Mouse (Mus musculus) limb, embryonic 14.5 days (tissue): ENCODE data around the gene Gdf5. TPM values are rescaled to one million over a fixed set of nuclear protein-coding genes. Genes with fewer than 3 reads are reported as not detected.

Source experiments
- ATAC-seq: fragments of 200-750 bp; cut with Nextera tagmentation; 2 replicates; pipeline ENCODE4 v1.8.0; 2017; ENCODE audit warnings: low read depth, moderate number of reproducible peaks, moderate TSS enrichment; ENCODE audit not compliant: low FRiP score
- DNase-seq: peaks from one replicate; pipeline ENCODE4 v3.0.0-alpha.2; 2015; ENCODE audit warnings: low spot score
- H3K27ac ChIP-seq: fragments of 300-500 bp; sonication (generic); replicated peaks from 2 replicates; pipeline ENCODE4 v1.5.1; 2014; ENCODE audit warnings: low read depth, mild to moderate bottlenecking, low read length, moderate library complexity, mixed read lengths
- H3K27me3 ChIP-seq: fragments of 300-500 bp; sonication (generic); 2 replicates; pipeline ENCODE4 v1.6.1; 2014; ENCODE audit warnings: low read length, mixed read lengths; ENCODE audit not compliant: control insufficient read depth, insufficient read depth
- H3K36me3 ChIP-seq: fragments of 300-500 bp; sonication (generic); 2 replicates; pipeline ENCODE4 v1.6.1; 2014; ENCODE audit warnings: mild to moderate bottlenecking, low read length, moderate library complexity, mixed read lengths; ENCODE audit not compliant: control insufficient read depth, insufficient read depth
- H3K4me1 ChIP-seq: fragments of 300-500 bp; sonication (generic); 2 replicates; pipeline ENCODE4 v1.6.1; 2014; ENCODE audit warnings: antibody characterized with exemption, low read length, mixed read lengths; ENCODE audit not compliant: control insufficient read depth, insufficient read depth
- H3K4me2 ChIP-seq: fragments of 300-500 bp; sonication (generic); replicated peaks from 2 replicates; pipeline ENCODE4 v1.6.1; 2014; ENCODE audit warnings: low read depth, mild to moderate bottlenecking, low read length, moderate library complexity; ENCODE audit not compliant: severe bottlenecking
- H3K4me3 ChIP-seq: fragments of 300-500 bp; sonication (generic); replicated peaks from 2 replicates; pipeline ENCODE4 v1.5.1; 2014; ENCODE audit warnings: low read length
- H3K9ac ChIP-seq: fragments of 300-500 bp; sonication (generic); 2 replicates; pipeline ENCODE4 v1.6.1; 2014; ENCODE audit warnings: mild to moderate bottlenecking, low read depth, low read length, moderate library complexity; ENCODE audit not compliant: severe bottlenecking
- H3K9me3 ChIP-seq: fragments of 300-500 bp; sonication (generic); 2 replicates; pipeline ENCODE4 v1.6.1; 2016; ENCODE audit warnings: low read length; ENCODE audit not compliant: control insufficient read depth
- POLR2A ChIP-seq: fragments of 200-500 bp; IDR thresholded peaks from 2 replicates; pipeline ENCODE4 v1.8.0; 2012; ENCODE audit warnings: inconsistent platforms, mild to moderate bottlenecking, moderate library complexity, borderline replicate concordance; ENCODE audit not compliant: insufficient read depth, insufficient read length; ENCODE audit errors: extremely low read depth
- whole genome bisulfite sequencing: fragments of 180-500 bp; shearing (Covaris S2); extraction: QIAGEN DNeasy Blood & Tissue Kit; methylation state at CpG from one replicate; pipeline ENCODE4 v1.1.7; 2014; 5-methylcytosine and 5-hydroxymethylcytosine counted together
- polyA plus RNA-seq, 2 experiments: library from polyadenylated mRNA; depleted of rRNA in 1 of 2; stranded (reverse) in 1 of 2; unstranded in 1 of 2; fragments of >200 nt; fragmentation: Nextera tagmentation in 1 of 2; extraction: Ambion mirVana in 1 of 2; gene quantifications; 2 replicates each; pipeline versions ENCODE4 v1.2.1 to v1.2.3; 2012 to 2014

The Gdf5 gene
- polyA plus RNA-seq, 2 experiments = 40.9 to 64.8 TPM

GRCm38 (mm10) chr2:155903632-155904008 is 41.5 kb downstream of the Gdf5 start:
- no peak overlapping the region for H3K27ac ChIP-seq
- no peak overlapping the region for H3K9ac ChIP-seq
- TF ChIP-seq POLR2A = no peak
- ATAC-seq (no peak), DNase-seq (no peak)
- no peak overlapping the region for H3K4me3 ChIP-seq
- H3K27me3 ChIP-seq = no peaks in the 10 kb centered on the region
- no peak overlapping the region for H3K4me2 ChIP-seq
- 92% methylated on average over 6 of the region's 6 CpGs for WGBS
- no peaks in the 10 kb centered on the region for H3K4me1 ChIP-seq
- no peaks in the 10 kb centered on the region for H3K9me3 ChIP-seq
- H3K36me3 ChIP-seq = peaks cover 54% of the 10 kb centered on the region

GRCm38 (mm10) chr2:155902989-155903631 is 42.1 kb downstream of the Gdf5 start:
- Histone ChIP-seq H3K4me3 (no peak overlapping the region), H3K9ac (no peak overlapping the region; the same call in 1 of the 2 replicates), H3K9me3 (no peaks in the 10 kb centered on the region), H3K27ac (no peak overlapping the region), H3K4me1 (no peaks in the 10 kb centered on the region), H3K4me2 (no peak overlapping the region), H3K27me3 (no peaks in the 10 kb centered on the region), H3K36me3 (peaks cover 53% of the 10 kb centered on the region)
- no peak for DNase-seq
- no peak for TF ChIP-seq POLR2A
- 69% methylated on average over 16 of the region's 16 CpGs for WGBS
- no peak for ATAC-seq

GRCm38 (mm10) chr2:155895046-155895735 is 50.0 kb downstream of the Gdf5 start:
- Histone ChIP-seq H3K27me3 (no peaks in the 10 kb centered on the region), H3K4me1 (no peaks in the 10 kb centered on the region), H3K9me3 (no peaks in the 10 kb centered on the region), H3K4me3 (no peak overlapping the region), H3K27ac (no peak overlapping the region), H3K4me2 (no peak overlapping the region), H3K9ac (no peak overlapping the region), H3K36me3 (peaks cover 45% of the 10 kb centered on the region)
- WGBS = 90% methylated on average over 16 of the region's 16 CpGs
- ATAC-seq (no peak), DNase-seq (no peak)
- TF ChIP-seq POLR2A = no peak

DNA sequence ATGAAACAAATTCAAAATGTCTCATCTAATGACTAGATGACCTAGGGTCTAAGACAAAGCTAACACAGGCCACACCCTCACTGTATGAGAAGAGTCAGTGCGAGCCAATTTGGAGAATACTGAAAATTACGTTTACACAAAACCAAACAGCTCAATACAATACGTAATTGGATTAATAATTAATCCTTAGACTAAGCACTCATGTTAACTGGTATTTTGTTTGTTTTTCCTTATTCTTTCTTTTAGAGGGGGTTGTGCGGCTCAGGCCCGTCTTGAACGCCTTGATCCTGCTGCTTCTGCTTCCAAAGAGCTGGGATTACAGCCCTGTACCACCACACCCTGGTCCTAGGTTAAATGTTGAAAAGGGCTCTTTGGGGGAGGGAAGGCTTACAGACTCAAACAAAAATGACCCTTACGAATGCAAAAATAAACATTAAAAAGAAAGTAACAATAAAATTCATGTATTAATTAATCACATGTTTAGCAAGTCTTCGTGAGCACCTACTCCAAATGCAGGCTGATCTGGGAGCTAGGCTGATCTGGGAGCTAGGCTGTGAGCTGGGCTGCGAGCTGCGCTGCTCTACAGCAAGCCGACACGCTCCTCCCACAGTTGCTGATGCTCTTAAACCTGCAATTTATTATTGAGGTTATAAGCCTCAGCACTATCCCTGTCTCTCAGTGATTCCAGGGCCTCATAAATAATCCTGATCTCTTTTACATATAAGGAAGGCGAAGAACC is 50.7 kb downstream of the Gdf5 start:
- no peak for TF ChIP-seq POLR2A

More for the DNA sequence above, 50.7 kb downstream of the Gdf5 start:
- no peak overlapping the region for H3K9ac ChIP-seq
- no peak overlapping the region for H3K27ac ChIP-seq
- ATAC-seq (no peak), DNase-seq (no peak)
- H3K4me3 ChIP-seq = no peak overlapping the region
- no peaks in the 10 kb centered on the region for H3K9me3 ChIP-seq
- WGBS = 87% methylated on average over 13 of the region's 13 CpGs
- H3K4me2 ChIP-seq = no peak overlapping the region
- no peaks in the 10 kb centered on the region for H3K27me3 ChIP-seq
- peaks cover 46% of the 10 kb centered on the region for H3K36me3 ChIP-seq
- H3K4me1 ChIP-seq = no peaks in the 10 kb centered on the region

Other genes with a start within 250 kb of the Gdf5 start
- 36.1 and 38.5 TPM in 2 replicates for gene Edem2, start 215.9 kb downstream of the Gdf5 start, polyA plus RNA-seq (2012; rRNA removed)
- 31.3 and 35.0 TPM in 2 replicates for gene Edem2, start 215.9 kb downstream of the Gdf5 start, polyA plus RNA-seq (2014; fragmentation: Nextera tagmentation; extraction: Ambion mirVana)
- not detected in 2 replicates for gene Gm17581, start 209.5 kb downstream of the Gdf5 start, polyA plus RNA-seq (2012; rRNA removed)
- not detected in 2 replicates for gene Gm17581, start 209.5 kb downstream of the Gdf5 start, polyA plus RNA-seq (2014; fragmentation: Nextera tagmentation; extraction: Ambion mirVana)
- gene Procr, start 194.2 kb downstream of the Gdf5 start, polyA plus RNA-seq (2012; rRNA removed) = 6.2 and 8.2 TPM in 2 replicates
- gene Procr, start 194.2 kb downstream of the Gdf5 start, polyA plus RNA-seq (2014; fragmentation: Nextera tagmentation; extraction: Ambion mirVana) = 4.3 and 5.2 TPM in 2 replicates
- gene Mmp24, start 170.0 kb downstream of the Gdf5 start, polyA plus RNA-seq (2012; rRNA removed) = 0.30 and 0.44 TPM in 2 replicates
- gene Mmp24, start 170.0 kb downstream of the Gdf5 start, polyA plus RNA-seq (2014; fragmentation: Nextera tagmentation; extraction: Ambion mirVana) = 0.04 and 0.07 TPM in 2 replicates
- 20.6 and 22.2 TPM in 2 replicates for gene BC029722, start 125.9 kb downstream of the Gdf5 start, polyA plus RNA-seq (2012; rRNA removed)
- 12.1 and 14.1 TPM in 2 replicates for gene BC029722, start 125.9 kb downstream of the Gdf5 start, polyA plus RNA-seq (2014; fragmentation: Nextera tagmentation; extraction: Ambion mirVana)
- gene Eif6, start 118.4 kb downstream of the Gdf5 start, polyA plus RNA-seq (2012; rRNA removed) = 95.8 and 98.7 TPM in 2 replicates
- gene Eif6, start 118.4 kb downstream of the Gdf5 start, polyA plus RNA-seq (2014; fragmentation: Nextera tagmentation; extraction: Ambion mirVana) = 170 and 174 TPM in 2 replicates
- 1.5 and 2.0 TPM in 2 replicates for gene Fam83c, start 110.5 kb downstream of the Gdf5 start, polyA plus RNA-seq (2012; rRNA removed)
- gene Fam83c, start 110.5 kb downstream of the Gdf5 start, polyA plus RNA-seq (2014; fragmentation: Nextera tagmentation; extraction: Ambion mirVana) = 1.4 and 2.1 TPM in 2 replicates
- gene Uqcc1, start 15.1 kb downstream of the Gdf5 start, polyA plus RNA-seq (2012; rRNA removed) = 32.6 and 42.1 TPM in 2 replicates
- gene Uqcc1, start 15.1 kb downstream of the Gdf5 start, polyA plus RNA-seq (2014; fragmentation: Nextera tagmentation; extraction: Ambion mirVana) = 57.2 and 58.5 TPM in 2 replicates
- 0.13 TPM in 1 of 2 replicates, not detected in the other for gene Gm15557, start 4.6 kb downstream of the Gdf5 start, polyA plus RNA-seq (2012; rRNA removed)
- gene Gm15557, start 4.6 kb downstream of the Gdf5 start, polyA plus RNA-seq (2014; fragmentation: Nextera tagmentation; extraction: Ambion mirVana) = 0.17 and 0.18 TPM in 2 replicates
- 24.5 and 31.3 TPM in 2 replicates for gene Cep250, start 11.1 kb upstream of the Gdf5 start, polyA plus RNA-seq (2012; rRNA removed)
- 19.4 and 20.1 TPM in 2 replicates for gene Cep250, start 11.1 kb upstream of the Gdf5 start, polyA plus RNA-seq (2014; fragmentation: Nextera tagmentation; extraction: Ambion mirVana)
- 3.7 and 4.6 TPM in 2 replicates for gene 6430550D23Rik, start 62.6 kb upstream of the Gdf5 start, polyA plus RNA-seq (2012; rRNA removed)
- 1.9 and 2.6 TPM in 2 replicates for gene 6430550D23Rik, start 62.6 kb upstream of the Gdf5 start, polyA plus RNA-seq (2014; fragmentation: Nextera tagmentation; extraction: Ambion mirVana)
- gene Ergic3, start 62.7 kb upstream of the Gdf5 start, polyA plus RNA-seq (2012; rRNA removed) = 261 and 271 TPM in 2 replicates
- 264 and 273 TPM in 2 replicates for gene Ergic3, start 62.7 kb upstream of the Gdf5 start, polyA plus RNA-seq (2014; fragmentation: Nextera tagmentation; extraction: Ambion mirVana)
- gene Fer1l4, start 107.6 kb upstream of the Gdf5 start, polyA plus RNA-seq (2012; rRNA removed) = 0.03 and 0.11 TPM in 2 replicates
- gene Fer1l4, start 107.6 kb upstream of the Gdf5 start, polyA plus RNA-seq (2014; fragmentation: Nextera tagmentation; extraction: Ambion mirVana) = not detected in 2 replicates
- 5.7 and 7.9 TPM in 2 replicates for gene Spag4, start 119.8 kb upstream of the Gdf5 start, polyA plus RNA-seq (2012; rRNA removed)
- 2.1 and 3.0 TPM in 2 replicates for gene Spag4, start 119.8 kb upstream of the Gdf5 start, polyA plus RNA-seq (2014; fragmentation: Nextera tagmentation; extraction: Ambion mirVana)
- 90.7 and 123 TPM in 2 replicates for gene Cpne1, start 166.6 kb upstream of the Gdf5 start, polyA plus RNA-seq (2012; rRNA removed)
- 37.8 and 42.6 TPM in 2 replicates for gene Cpne1, start 166.6 kb upstream of the Gdf5 start, polyA plus RNA-seq (2014; fragmentation: Nextera tagmentation; extraction: Ambion mirVana)
- 28.5 and 35.0 TPM in 2 replicates for gene Rbm12, start 166.6 kb upstream of the Gdf5 start, polyA plus RNA-seq (2012; rRNA removed)
- gene Rbm12, start 166.6 kb upstream of the Gdf5 start, polyA plus RNA-seq (2014; fragmentation: Nextera tagmentation; extraction: Ambion mirVana) = 30.6 and 33.3 TPM in 2 replicates
- 14.4 and 23.3 TPM in 2 replicates for gene Gm28036, start 181.7 kb upstream of the Gdf5 start, polyA plus RNA-seq (2012; rRNA removed)
- 10.9 and 12.8 TPM in 2 replicates for gene Gm28036, start 181.7 kb upstream of the Gdf5 start, polyA plus RNA-seq (2014; fragmentation: Nextera tagmentation; extraction: Ambion mirVana)
- 312 and 331 TPM in 2 replicates for gene Romo1, start 198.7 kb upstream of the Gdf5 start, polyA plus RNA-seq (2012; rRNA removed)
- gene Romo1, start 198.7 kb upstream of the Gdf5 start, polyA plus RNA-seq (2014; fragmentation: Nextera tagmentation; extraction: Ambion mirVana) = 406 and 435 TPM in 2 replicates
- gene Nfs1, start 198.8 kb upstream of the Gdf5 start, polyA plus RNA-seq (2012; rRNA removed) = 36.6 and 36.8 TPM in 2 replicates
- gene Nfs1, start 198.8 kb upstream of the Gdf5 start, polyA plus RNA-seq (2014; fragmentation: Nextera tagmentation; extraction: Ambion mirVana) = 36.6 and 39.0 TPM in 2 replicates
- 251 and 297 TPM in 2 replicates for gene Rbm39, start 234.9 kb upstream of the Gdf5 start, polyA plus RNA-seq (2012; rRNA removed)
- 728 and 775 TPM in 2 replicates for gene Rbm39, start 234.9 kb upstream of the Gdf5 start, polyA plus RNA-seq (2014; fragmentation: Nextera tagmentation; extraction: Ambion mirVana)